In genomic region chr13:24104016-24104415, GRCm38 (mm10) we compare ENCODE assay signal across 19 mouse cellular contexts.
DNase-seq lines count a peak whose midpoint lies in the region; ATAC-seq and TF ChIP-seq lines count a peak whose summit lies in the region.
"Had no signal": no experiment of that assay in that cellular context is flagged by ENCODE, and none has a peak within 500 bp of the region (broad histone marks: within the 10 kb centered on the region; RNA-seq: fewer than 3 reads in every experiment).

No protein-coding gene starts in this region.

- WGBS in lung, embryonic 14.5 days = 27% methylated on average over 4 of the region's 4 CpGs

- no peak for ATAC-seq in lung, embryonic 14.5 days (ENCODE audit: insufficient read depth)
- ATAC-seq: forebrain, embryonic 14.5 days had no signal

- 0 out of 2 replicates have a peak, but pooled peaks cover 7% of the 10 kb centered on the region for H3K36me3 ChIP-seq in lung, embryonic 14.5 days (ENCODE audit: insufficient read depth)
- 0 out of 2 replicates have a peak, but pooled peaks cover 2% of the 10 kb centered on the region for H3K36me3 ChIP-seq in splenic B cell, adult 2 months (ENCODE audit: control insufficient read depth, insufficient read depth, low read length, poor library complexity, severe bottlenecking)
- H3K36me3 ChIP-seq: heart, embryonic 13.5 days; liver, embryonic 13.5 days; midbrain, embryonic 12.5 days had no signal

- TF ChIP-seq CTCF in lung, embryonic 14.5 days (IDR thresholded peaks at IDR 0.05; ENCODE audit: low read depth) = no peak

- H3K27ac ChIP-seq in lung, embryonic 14.5 days (ENCODE audit: low read depth) = no peak overlapping the region
- H3K27ac ChIP-seq: heart, embryonic 13.5 days; layer of hippocampus, adult 2 months; left cerebral cortex, adult 2 months; liver, embryonic 13.5 days; midbrain, embryonic 12.5 days had no signal

- no peaks in the 10 kb centered on the region for H3K4me1 ChIP-seq in lung, embryonic 14.5 days (ENCODE audit: insufficient read depth)
- H3K4me1 ChIP-seq: liver, embryonic 13.5 days had no signal

- no peaks in the 10 kb centered on the region for H3K27me3 ChIP-seq in lung, embryonic 14.5 days (ENCODE audit: insufficient read depth, low read length)
- H3K27me3 ChIP-seq in splenic B cell, adult 2 months (ENCODE audit: control insufficient read depth, insufficient read depth, low read length, poor library complexity, severe bottlenecking) = no peaks in the 10 kb centered on the region
- H3K27me3 ChIP-seq: liver, embryonic 13.5 days; midbrain, embryonic 12.5 days had no signal

- H3K9ac ChIP-seq in lung, embryonic 14.5 days = no peak overlapping the region
- H3K9ac ChIP-seq: heart, embryonic 13.5 days; liver, embryonic 13.5 days; midbrain, embryonic 12.5 days had no signal

- no peak overlapping the region for H3K4me3 ChIP-seq in lung, embryonic 14.5 days (ENCODE audit: low read depth, low read length)
- H3K4me3 ChIP-seq: erythroblast, embryonic 14.5 days; heart, embryonic 13.5 days; layer of hippocampus, adult 2 months; left cerebral cortex, adult 2 months; liver, embryonic 13.5 days; midbrain, embryonic 12.5 days had no signal

- no peaks in the 10 kb centered on the region for H3K9me3 ChIP-seq in lung, embryonic 14.5 days (ENCODE audit: low read depth, low read length)
- H3K9me3 ChIP-seq: heart, embryonic 13.5 days; liver, embryonic 13.5 days; midbrain, embryonic 12.5 days had no signal

- peak; percentile 19 to 55 for DNase-seq in adrenal gland, adult (ENCODE audit: inconsistent age in 2 of 2, low spot score in 1 of 2)
- DNase-seq in adrenal gland, postnatal 4 days (ENCODE audit: low spot score in 2 of 2) = no peak
- DNase-seq in lung, embryonic 14.5 days = peak; percentile 11
- DNase-seq in lung, adult 18-20 months = no peak
- DNase-seq in c-Kit-positive CD71-negative TER-119-negative erythroid progenitor cells, embryonic 14.5 days (ENCODE audit: low read depth) = peak; percentile 28
- DNase-seq in splenic B cell, adult 2 months (ENCODE audit: low read depth, low spot score) = peak; percentile 18
- DNase-seq in embryo, embryonic 9.5 days (ENCODE audit: extremely low spot score) = no peak
- DNase-seq in right cerebral cortex, postnatal 4 days = no peak
- DNase-seq: cerebellum, adult 11 months; cerebellum, postnatal 14 days; kidney, postnatal 10 days; liver, embryonic 13.5 days; lung, postnatal 4 days had no signal

- H3K4me2 ChIP-seq in lung, embryonic 14.5 days = no peak overlapping the region
- H3K4me2 ChIP-seq: heart, embryonic 13.5 days; liver, embryonic 13.5 days; midbrain, embryonic 12.5 days had no signal

Comparison
In these comparisons a context has a peak if more than half of its experiments do, and no peak if none do; other contexts are left out.
1. DNase-seq: peak in adrenal gland, adult (2 of 2), lung, embryonic 14.5 days (single experiment), c-Kit-positive CD71-negative TER-119-negative erythroid progenitor cells, embryonic 14.5 days (single experiment) and splenic B cell, adult 2 months (single experiment); none in adrenal gland, postnatal 4 days (0 of 2), lung, adult 18-20 months (0 of 2), embryo, embryonic 9.5 days (single experiment) and right cerebral cortex, postnatal 4 days (single experiment).